Mouse (Mus musculus) olfactory bulb, adult 2 months (tissue): ENCODE measurements around the gene Bdh1.

Experiments
- CTCF ChIP-seq: fragments of 200-500 bp; IDR thresholded peaks from 2 replicates; pipeline ENCODE4 v1.5.1; 2012; ENCODE audit warnings: low read depth, mild to moderate bottlenecking, low read length, moderate library complexity; ENCODE audit not compliant: insufficient read depth
- POLR2A ChIP-seq: fragments of 200-500 bp; IDR thresholded peaks from 2 replicates; pipeline ENCODE4 v1.6.1; 2012; ENCODE audit warnings: mild to moderate bottlenecking, low read depth, low read length, moderate library complexity; ENCODE audit not compliant: insufficient read depth

- TF ChIP-seq CTCF (no peak), POLR2A (no peak)
These were observed 39.0 kb downstream of the Bdh1 start for GRCm38 (mm10) chr16:31461046-31461445.
